13 mouse cellular contexts compared by ENCODE assay signal in genomic region chr5:137590507-137590906, GRCm38 (mm10). TPM values are rescaled to one million over a fixed set of nuclear protein-coding genes. Genes with fewer than 3 reads are reported as not detected.
"Had no signal": no experiment of that assay in that cellular context is flagged by ENCODE, and none has a peak within 500 bp of the region (broad histone marks: within the 10 kb centered on the region; RNA-seq: fewer than 3 reads in every experiment).

No protein-coding gene starts in this region.

- DNase-seq: lung, adult 18-20 months; lung, embryonic 14.5 days; lung, postnatal 10 days; lung, postnatal 4 days; midbrain, embryonic 14.5 days; retina, postnatal 1 day; right cerebral cortex, adult 18-20 months; right cerebral cortex, postnatal 25 days; thymus, adult 2 months; thymus, postnatal 25 days; thymus, postnatal 4 days had no signal

RNA-seq across cellular contexts. Expression of gene Pcolce, which starts 23.1 kb away (rescaled TPM):
- total RNA-seq: megakaryocyte-erythroid progenitor cell, adult 5-6 weeks had no signal

RNA-seq across cellular contexts. Expression of gene Actl6b, which starts 37.2 kb away (rescaled TPM):
- total RNA-seq: megakaryocyte, adult 5-6 weeks; megakaryocyte-erythroid progenitor cell, adult 5-6 weeks had no signal

RNA-seq across cellular contexts. Expression of gene Fbxo24, which starts 38.3 kb away (rescaled TPM):
- total RNA-seq: megakaryocyte-erythroid progenitor cell, adult 5-6 weeks had no signal
